Mouse (Mus musculus): ENCODE results near the gene Myadml2. TPM values are rescaled to one million over a fixed set of nuclear protein-coding genes. Genes with fewer than 3 reads are reported as not detected.
A peak's percentile ranks its signal among the peaks of the same experiment; 100 is the strongest.

Gene Myadml2
- total and polyA plus RNA-seq, 2 experiments from 2014 or later, result 1.6 to 1.7 TPM

GRCm38 (mm10) chr11:120666617-120667016 lies 18.7 kb upstream of the Myadml2 start:
- DNase-seq (ENCODE audit: low spot score), result no peak
- TF ChIP-seq CTCF (IDR thresholded peaks at IDR 0.05), result no peak
- Histone ChIP-seq H3K4me2 (ENCODE audit: low read depth, low read length, poor library complexity, severe bottlenecking) (no peak overlapping the region), H3K27me3 (ENCODE audit: insufficient read depth, low read length) (peaks cover 22% of the 10 kb centered on the region), H3K9ac (replicated peaks; ENCODE audit: low read length, poor library complexity, severe bottlenecking) (no peak overlapping the region), H3K36me3 (ENCODE audit: insufficient read depth, low read length) (no peaks in the 10 kb centered on the region), H3K9me3 (ENCODE audit: low read length) (no peaks in the 10 kb centered on the region), H3K4me3 (ENCODE audit: low read depth, low read length) (no peak overlapping the region), H3K27ac (ENCODE audit: low read depth, low read length) (no peak overlapping the region), H3K4me1 (ENCODE audit: insufficient read depth, low read length) (no peaks in the 10 kb centered on the region)
- 3% methylated on average over 3 of the region's 3 CpGs for whole genome bisulfite sequencing
- no peak for ATAC-seq (ENCODE audit: low FRiP score)

- no peak for DNase-seq (ENCODE audit: low spot score)
Observed at GRCm38 (mm10) chr11:120665406-120665805, 17.4 kb upstream of the Myadml2 start.

GRCm38 (mm10) chr11:120663714-120664113 lies 15.8 kb upstream of the Myadml2 start:
- H3K4me1 ChIP-seq (ENCODE audit: insufficient read depth, low read length), result no peaks in the 10 kb centered on the region
- no peak overlapping the region for H3K27ac ChIP-seq (ENCODE audit: low read depth, low read length)
- no peak overlapping the region for H3K9ac ChIP-seq (replicated peaks; ENCODE audit: low read length, poor library complexity, severe bottlenecking)
- H3K4me3 ChIP-seq (ENCODE audit: low read depth, low read length), result no peak overlapping the region
- H3K36me3 ChIP-seq (ENCODE audit: insufficient read depth, low read length), result no peaks in the 10 kb centered on the region
- DNase-seq (ENCODE audit: low spot score) (no peak), ATAC-seq (ENCODE audit: low FRiP score) (no peak)
- no peak overlapping the region for H3K4me2 ChIP-seq (ENCODE audit: low read depth, low read length, poor library complexity, severe bottlenecking)
- TF ChIP-seq CTCF (IDR thresholded peaks at IDR 0.05), result no peak
- 55% methylated on average over 5 of the region's 5 CpGs for WGBS
- H3K9me3 ChIP-seq (ENCODE audit: low read length), result no peaks in the 10 kb centered on the region
- peaks cover 51% of the 10 kb centered on the region for H3K27me3 ChIP-seq (ENCODE audit: insufficient read depth, low read length)

More at GRCm38 (mm10) chr11:120665406-120665805, 17.4 kb upstream of the Myadml2 start:
- Histone ChIP-seq H3K4me2 (ENCODE audit: low read depth, low read length, poor library complexity, severe bottlenecking) (no peak overlapping the region), H3K4me3 (ENCODE audit: low read depth, low read length) (no peak overlapping the region), H3K27ac (ENCODE audit: low read depth, low read length) (no peak overlapping the region), H3K9me3 (ENCODE audit: low read length) (no peaks in the 10 kb centered on the region), H3K36me3 (ENCODE audit: insufficient read depth, low read length) (no peaks in the 10 kb centered on the region), H3K4me1 (ENCODE audit: insufficient read depth, low read length) (no peaks in the 10 kb centered on the region), H3K9ac (replicated peaks; ENCODE audit: low read length, poor library complexity, severe bottlenecking) (no peak overlapping the region), H3K27me3 (ENCODE audit: insufficient read depth, low read length) (peaks cover 34% of the 10 kb centered on the region)
- ATAC-seq (ENCODE audit: low FRiP score), result no peak
- TF ChIP-seq CTCF (IDR thresholded peaks at IDR 0.05), result no peak
- 87% methylated on average over 3 of the region's 3 CpGs for WGBS

- ATAC-seq (ENCODE audit: low FRiP score) (no peak), DNase-seq (ENCODE audit: low spot score) (no peak)
- TF ChIP-seq CTCF (IDR thresholded peaks at IDR 0.05), result no peak
- Histone ChIP-seq H3K4me1 (ENCODE audit: insufficient read depth, low read length) (no peaks in the 10 kb centered on the region), H3K27ac (ENCODE audit: low read depth, low read length) (no peak overlapping the region), H3K36me3 (ENCODE audit: insufficient read depth, low read length) (no peaks in the 10 kb centered on the region), H3K27me3 (ENCODE audit: insufficient read depth, low read length) (peaks cover 61% of the 10 kb centered on the region), H3K4me3 (ENCODE audit: low read depth, low read length) (no peak overlapping the region), H3K9me3 (ENCODE audit: low read length) (no peaks in the 10 kb centered on the region), H3K4me2 (ENCODE audit: low read depth, low read length, poor library complexity, severe bottlenecking) (no peak overlapping the region), H3K9ac (replicated peaks; ENCODE audit: low read length, poor library complexity, severe bottlenecking) (no peak overlapping the region)
- WGBS, result 17% methylated on average over 6 of the region's 6 CpGs
Observed at GRCm38 (mm10) chr11:120662759-120663158, 14.8 kb upstream of the Myadml2 start.

- DNase-seq (ENCODE audit: low spot score), result no peak
- Histone ChIP-seq H3K4me1 (ENCODE audit: insufficient read depth, low read length) (no peaks in the 10 kb centered on the region), H3K9ac (replicated peaks; ENCODE audit: low read length, poor library complexity, severe bottlenecking) (0 out of 2 replicates have a peak within 1 kb of the TSS, but pooled peaks have one; percentile 39), H3K4me2 (ENCODE audit: low read depth, low read length, poor library complexity, severe bottlenecking) (peak within 1 kb of the TSS; percentile 54), H3K36me3 (ENCODE audit: insufficient read depth, low read length) (no peaks in the 10 kb centered on the region), H3K4me3 (ENCODE audit: low read depth, low read length) (peak within 1 kb of the TSS; percentile 33), H3K27ac (ENCODE audit: low read depth, low read length) (no peak within 1 kb of the TSS), H3K9me3 (ENCODE audit: low read length) (no peaks in the 10 kb centered on the region), H3K27me3 (ENCODE audit: insufficient read depth, low read length) (peaks cover 76% of the 10 kb centered on the region)
- under 1% methylated on average over 35 of the region's 35 CpGs for whole genome bisulfite sequencing
- no peak for ATAC-seq (ENCODE audit: low FRiP score)
- no peak for TF ChIP-seq CTCF (IDR thresholded peaks at IDR 0.05)
Observed at GRCm38 (mm10) chr11:120661076-120661460, 13.1 kb upstream of the Myadml2 start, which contains the start of gene Notum. TSS of gene Notum (minus strand) at chr11:120661175.

GRCm38 (mm10) chr11:120660301-120661075 lies 12.5 kb upstream of the Myadml2 start:
- H3K9me3 ChIP-seq (ENCODE audit: low read length), result no peaks in the 10 kb centered on the region
- H3K4me2 ChIP-seq (ENCODE audit: low read depth, low read length, poor library complexity, severe bottlenecking), result peak overlapping the region; percentile 54
- no peaks in the 10 kb centered on the region for H3K4me1 ChIP-seq (ENCODE audit: insufficient read depth, low read length)
- H3K27ac ChIP-seq (ENCODE audit: low read depth, low read length), result no peak overlapping the region
- no peak for TF ChIP-seq CTCF (IDR thresholded peaks at IDR 0.05)
- ATAC-seq (ENCODE audit: low FRiP score) (peak; percentile 49; the same call in 1 of the 2 replicates), DNase-seq (ENCODE audit: low spot score) (peak; percentile 39)
- H3K36me3 ChIP-seq (ENCODE audit: insufficient read depth, low read length), result no peaks in the 10 kb centered on the region
- WGBS, result under 1% methylated on average over 45 of the region's 95 CpGs
- H3K4me3 ChIP-seq (ENCODE audit: low read depth, low read length), result peak overlapping the region; percentile 33
- peaks cover 81% of the 10 kb centered on the region for H3K27me3 ChIP-seq (ENCODE audit: insufficient read depth, low read length)
- H3K9ac ChIP-seq (replicated peaks; ENCODE audit: low read length, poor library complexity, severe bottlenecking), result 0 out of 2 replicates have a peak overlapping the region, but pooled peaks have one; percentile 39

All from midbrain, postnatal 0 days (tissue).